Mouse (Mus musculus) lung, adult 2 months (tissue): ENCODE measurements around the gene Fgfr1op2. TPM values are rescaled to one million over a fixed set of nuclear protein-coding genes. Genes with fewer than 3 reads are reported as not detected.

Experiments used
- DNase-seq: peaks from one replicate; pipeline ENCODE4 v3.0.0; 2022
- H3K4me1 ChIP-seq: fragments of 200-500 bp; 2 replicates; pipeline ENCODE4 v1.6.1; 2011; ENCODE audit warnings: low read length; ENCODE audit not compliant: control insufficient read depth, insufficient read depth
- H3K4me3 ChIP-seq: fragments of 200-500 bp; replicated peaks from 2 replicates; pipeline ENCODE3; 2011; ENCODE audit warnings: low read depth, mild to moderate bottlenecking, control low read depth, low read length; ENCODE audit errors: extremely low read depth
- CTCF ChIP-seq: fragments of 200-500 bp; IDR thresholded peaks from 2 replicates; pipeline ENCODE4 v1.5.1; 2011; ENCODE audit warnings: mild to moderate bottlenecking, low read length, control low read depth; ENCODE audit not compliant: insufficient read depth
- POLR2A ChIP-seq: fragments of 200-500 bp; IDR thresholded peaks from 2 replicates; pipeline ENCODE4 v1.6.1; 2011; ENCODE audit warnings: low read depth, mild to moderate bottlenecking, control low read depth, low read length, borderline replicate concordance; ENCODE audit errors: extremely low read depth
- WGBS: fragments of 180-500 bp; shearing (Covaris S2); methylation state at CpG from one replicate; pipeline ENCODE4 v1.1.7; 2018; 5-methylcytosine and 5-hydroxymethylcytosine counted together
- polyA plus RNA-seq: library from polyadenylated mRNA; depleted of rRNA; stranded (reverse); fragments of >200 nt; gene quantifications from 2 replicates; pipeline ENCODE4 v1.2.3, GENCODE M21; 2012

Gene Fgfr1op2
- polyA plus RNA-seq, 1 experiment = 54.3 TPM

- no peak for DNase-seq
- TF ChIP-seq CTCF = no peak
- no peak for TF ChIP-seq POLR2A
- WGBS = 87% methylated on average over 2 of the region's 2 CpGs
- no peaks in the 10 kb centered on the region for H3K4me1 ChIP-seq
- H3K4me3 ChIP-seq = no peak overlapping the region
These were observed 39.7 kb downstream of the Fgfr1op2 start for GRCm38 (mm10) chr6:146616670-146617069.

DNA sequence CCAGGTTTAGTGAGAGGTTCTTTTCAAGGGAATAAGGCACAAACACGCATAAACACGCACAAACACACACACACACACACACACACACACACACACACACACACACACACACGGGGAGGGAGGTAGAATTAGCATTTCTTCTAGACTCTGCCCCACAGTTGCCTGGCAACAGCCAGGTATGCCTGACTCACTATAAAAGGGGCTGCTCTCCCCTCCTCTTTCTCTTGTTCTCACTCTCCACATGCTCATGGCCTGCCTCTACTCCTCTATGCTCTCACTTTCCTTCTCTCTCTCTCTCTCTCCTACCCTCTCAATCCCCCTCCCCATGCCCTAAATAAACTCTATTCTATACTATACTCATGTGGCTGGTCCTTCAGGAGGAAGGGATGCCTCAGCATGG, 51.1 kb downstream of the Fgfr1op2 start:
- no peak for DNase-seq
- Histone ChIP-seq H3K4me1 (peaks cover 2% of the 10 kb centered on the region; the same call in 1 of the 2 replicates), H3K4me3 (no peak overlapping the region)
- TF ChIP-seq CTCF (no peak), POLR2A (no peak)
- 73% methylated on average over 3 of the region's 3 CpGs for WGBS

DNA sequence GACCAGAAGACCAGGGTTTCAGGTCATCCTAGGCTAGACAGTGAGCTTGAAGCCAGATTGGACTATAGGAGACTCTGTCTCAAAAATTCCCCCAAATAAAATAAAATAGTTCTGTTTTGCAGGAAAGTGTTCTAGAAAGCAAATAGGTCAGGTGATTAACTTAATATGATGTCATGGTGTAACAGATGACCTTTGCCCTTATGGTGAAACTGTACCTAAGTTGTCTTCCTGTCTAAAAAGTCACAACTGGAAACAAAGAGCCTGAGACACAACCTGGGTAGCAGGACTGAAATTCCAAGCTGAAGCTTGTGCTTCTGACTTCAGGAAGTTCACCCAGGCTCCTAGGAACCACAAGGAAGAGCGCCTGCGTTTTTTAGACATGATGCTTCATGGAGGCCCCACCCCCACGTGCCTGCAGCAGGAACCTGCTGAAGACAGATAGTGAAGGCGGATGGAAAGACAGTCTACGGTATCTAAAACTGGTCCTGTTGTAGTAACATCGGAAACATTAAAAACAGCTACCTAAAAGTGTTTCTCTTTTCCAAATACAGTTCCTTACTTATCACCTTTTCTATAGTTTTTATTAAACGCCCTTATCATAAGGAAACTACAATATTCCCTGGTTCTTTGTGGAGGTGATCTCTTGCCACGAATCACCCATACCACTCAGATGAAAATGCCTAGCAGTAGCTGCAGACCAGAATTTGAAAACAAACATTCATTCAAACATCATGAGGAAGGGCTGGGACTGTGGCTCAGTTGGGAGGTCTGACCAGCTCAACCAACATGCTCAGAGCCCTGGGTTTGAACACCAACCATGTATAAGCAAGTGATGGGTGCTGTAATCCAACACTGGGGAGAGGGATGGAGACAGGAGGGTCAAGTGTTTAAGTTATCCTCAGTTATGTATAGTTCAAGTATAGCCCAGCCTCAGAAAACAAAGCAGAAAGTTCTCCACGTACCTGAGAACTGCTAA, 53.1 kb downstream of the Fgfr1op2 start:
- Histone ChIP-seq H3K4me1 (peaks cover 6% of the 10 kb centered on the region; the same call in 1 of the 2 replicates), H3K4me3 (no peak overlapping the region)
- TF ChIP-seq POLR2A = no peak
- TF ChIP-seq CTCF = no peak
- no peak for DNase-seq
- WGBS = 77% methylated on average over 9 of the region's 9 CpGs

DNA sequence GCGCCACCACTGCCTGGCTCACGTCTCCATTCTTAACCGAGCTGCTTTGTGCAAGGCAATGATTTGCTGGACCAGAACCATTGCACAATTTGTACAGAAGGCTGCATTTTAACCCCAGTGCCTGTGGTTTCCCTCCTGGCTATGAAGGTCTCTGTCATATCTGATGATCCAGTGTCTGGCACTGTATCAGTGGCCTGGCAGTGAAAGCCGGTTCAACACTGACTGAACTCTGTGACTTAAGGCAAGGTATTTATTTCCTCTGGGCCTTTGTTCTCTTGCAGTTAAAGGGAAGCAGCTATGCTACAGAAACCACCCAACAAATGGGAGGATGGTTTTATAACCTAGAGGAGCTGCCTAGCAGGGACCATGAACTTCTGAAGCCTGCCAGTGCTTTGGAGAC, 54.0 kb downstream of the Fgfr1op2 start:
- no peak for TF ChIP-seq CTCF
- no peak for TF ChIP-seq POLR2A
- Histone ChIP-seq H3K4me3 (no peak overlapping the region), H3K4me1 (peaks cover 6% of the 10 kb centered on the region; the same call in 1 of the 2 replicates)
- WGBS = 76% methylated on average over 4 of the region's 4 CpGs
- DNase-seq = no peak

DNA sequence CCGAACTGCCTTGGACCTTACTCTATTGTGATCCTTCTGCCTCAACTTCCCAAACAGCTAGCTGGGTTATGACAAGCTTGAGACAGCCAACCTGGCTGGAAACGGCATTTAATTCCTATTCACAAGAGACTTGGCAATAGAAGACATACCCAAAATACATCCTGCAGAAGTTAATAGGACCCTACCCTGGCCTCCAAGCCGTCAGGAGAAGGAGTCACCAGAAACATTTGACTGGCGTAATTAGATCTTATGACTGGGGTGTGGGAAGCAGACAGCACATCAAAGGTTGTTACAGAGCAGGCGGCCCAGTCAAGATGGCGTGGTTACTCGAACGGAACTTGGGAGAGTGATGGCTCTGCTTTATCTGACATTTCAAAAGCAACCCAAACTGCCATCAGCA, 54.8 kb downstream of the Fgfr1op2 start:
- DNase-seq = no peak
- no peak overlapping the region for H3K4me3 ChIP-seq
- WGBS = 90% methylated on average over 8 of the region's 8 CpGs
- TF ChIP-seq CTCF (no peak), POLR2A (no peak)
- H3K4me1 ChIP-seq = peaks cover 6% of the 10 kb centered on the region; the same call in 1 of the 2 replicates

GRCm38 (mm10) chr6:146632403-146632802, 55.4 kb downstream of the Fgfr1op2 start:
- TF ChIP-seq POLR2A (no peak), CTCF (no peak)
- WGBS = 83% methylated on average over 9 of the region's 9 CpGs
- Histone ChIP-seq H3K4me1 (peaks cover 6% of the 10 kb centered on the region; the same call in 1 of the 2 replicates), H3K4me3 (no peak overlapping the region)
- DNase-seq = no peak

GRCm38 (mm10) chr6:146633097-146633496, 56.1 kb downstream of the Fgfr1op2 start:
- Histone ChIP-seq H3K4me3 (no peak overlapping the region), H3K4me1 (peaks cover 6% of the 10 kb centered on the region; the same call in 1 of the 2 replicates)
- WGBS = 64% methylated on average over 8 of the region's 8 CpGs
- no peak for DNase-seq
- TF ChIP-seq CTCF = no peak
- no peak for TF ChIP-seq POLR2A

- DNase-seq = no peak
- 5% methylated on average over 14 of the region's 14 CpGs for WGBS
- TF ChIP-seq POLR2A (no peak), CTCF (no peak)
- Histone ChIP-seq H3K4me3 (peak overlapping the region; percentile 81), H3K4me1 (peaks cover 6% of the 10 kb centered on the region; the same call in 1 of the 2 replicates)
These were observed 56.6 kb downstream of the Fgfr1op2 start for GRCm38 (mm10) chr6:146633629-146634014.

GRCm38 (mm10) chr6:146634015-146634722, 57.2 kb downstream of the Fgfr1op2 start:
- under 1% methylated on average over 82 of the region's 82 CpGs for WGBS
- peak; percentile 70 for DNase-seq
- H3K4me3 ChIP-seq = peak overlapping the region; percentile 81

More at GRCm38 (mm10) chr6:146634015-146634722, 57.2 kb downstream of the Fgfr1op2 start:
- TF ChIP-seq CTCF (no peak), POLR2A (no peak)
- peaks cover 6% of the 10 kb centered on the region; the same call in 1 of the 2 replicates for H3K4me1 ChIP-seq
